Mouse (Mus musculus): ENCODE measurements at regions not wholly inside any gene's neighbourhood (a gene's known extent, or its start where the extent isn't known, plus 50 kb on each side); places are given as distances from the start of the nearest gene placed in this dataset.

- no peak for DNase-seq (ENCODE audit: low read depth, low spot score)
Measured at GRCm38 (mm10) chr9:67698796-67699195, 60.4 kb upstream of the C2cd4b start.

- no peak for DNase-seq (ENCODE audit: low read depth, low spot score)
Measured at GRCm38 (mm10) chr9:67699846-67700579, 59.2 kb upstream of the C2cd4b start.

GRCm38 (mm10) chr9:67708246-67708960 is 50.8 kb upstream of the C2cd4b start:
- DNase-seq (ENCODE audit: low read depth, low spot score): no peak

Data from retina, adult 2 months (tissue).